Mouse (Mus musculus) forebrain, embryonic 15.5 days (tissue): ENCODE data around the gene Teddm3. TPM values are rescaled to one million over a fixed set of nuclear protein-coding genes. Genes with fewer than 3 reads are reported as not detected.
A peak's percentile ranks its signal among the peaks of the same experiment; 100 is the strongest.
"Not testable (repeated sequence)": the region's sequence is repeated elsewhere in the genome, so short reads cannot be mapped to it uniquely, and the experiment has no call there.

ENCODE experiments used
- ATAC-seq: fragments of 200-750 bp; cut with Nextera tagmentation; replicated peaks from 2 replicates; pipeline ENCODE4 v1.8.0; 2017; ENCODE audit warnings: mild to moderate bottlenecking, moderate TSS enrichment, moderate library complexity
- H3K27ac ChIP-seq: fragments of 300-500 bp; sonication (generic); replicated peaks from 2 replicates; pipeline ENCODE4 v1.5.1; 2015; ENCODE audit warnings: mild to moderate bottlenecking, inconsistent platforms
- H3K27me3 ChIP-seq: fragments of 300-500 bp; sonication (generic); 2 replicates; pipeline ENCODE4 v1.6.1; 2015; ENCODE audit warnings: inconsistent platforms
- H3K36me3 ChIP-seq: fragments of 300-500 bp; sonication (generic); 2 replicates; pipeline ENCODE4 v1.6.1; 2015; ENCODE audit warnings: mild to moderate bottlenecking, inconsistent platforms
- H3K4me1 ChIP-seq: fragments of 300-500 bp; sonication (generic); 2 replicates; pipeline ENCODE4 v1.6.1; 2015; ENCODE audit warnings: inconsistent platforms
- H3K4me2 ChIP-seq: fragments of 300-500 bp; sonication (generic); replicated peaks from 2 replicates; pipeline ENCODE4 v1.6.1; 2015; ENCODE audit warnings: mild to moderate bottlenecking, inconsistent platforms
- H3K4me3 ChIP-seq: fragments of 300-500 bp; sonication (generic); 2 replicates; pipeline ENCODE4 v1.5.1; 2015; ENCODE audit warnings: mild to moderate bottlenecking, inconsistent platforms
- H3K9ac ChIP-seq: fragments of 300-500 bp; sonication (generic); replicated peaks from 2 replicates; pipeline ENCODE4 v1.6.1; 2015; ENCODE audit warnings: mild to moderate bottlenecking, inconsistent platforms
- H3K9me3 ChIP-seq: fragments of 300-500 bp; sonication (generic); 2 replicates; pipeline ENCODE4 v1.6.1; 2016; ENCODE audit warnings: inconsistent platforms
- whole genome bisulfite sequencing: fragments of 180-500 bp; shearing (Covaris S2); methylation state at CpG from one replicate; pipeline ENCODE4 v1.1.7; 2015; ENCODE audit warnings: mixed read lengths; 5-methylcytosine and 5-hydroxymethylcytosine counted together
- polyA plus RNA-seq: library from polyadenylated mRNA; unstranded; fragments of >200 nt; fragmentation: Nextera tagmentation; extraction: Ambion mirVana; gene quantifications from 2 replicates; pipeline ENCODE4 v1.2.1, GENCODE M21; 2015

Gene Teddm3
- polyA plus RNA-seq, 1 experiment from 2014 or later: not detected

DNA sequence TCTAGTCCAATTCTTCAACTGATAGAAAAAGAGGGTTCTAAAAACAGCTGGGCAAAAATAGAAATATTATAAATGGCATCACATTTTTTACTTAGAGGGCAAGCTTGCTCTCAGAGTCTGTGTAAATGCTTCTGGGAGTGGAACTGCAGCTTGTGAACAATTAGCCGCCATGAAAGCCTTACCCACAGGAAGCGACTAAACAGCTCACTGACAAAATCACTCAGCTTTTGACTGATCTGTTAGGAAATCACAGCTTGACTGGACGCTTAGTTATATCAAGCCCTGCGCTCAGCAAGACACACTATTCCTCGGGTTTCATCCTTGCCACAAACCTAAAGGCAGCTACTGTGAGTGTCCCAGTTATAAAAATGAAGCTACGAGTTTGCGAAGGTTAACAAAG is 33.8 kb upstream of the Teddm3 start:
- peak overlapping the region; percentile 40 for H3K27ac ChIP-seq

DNA sequence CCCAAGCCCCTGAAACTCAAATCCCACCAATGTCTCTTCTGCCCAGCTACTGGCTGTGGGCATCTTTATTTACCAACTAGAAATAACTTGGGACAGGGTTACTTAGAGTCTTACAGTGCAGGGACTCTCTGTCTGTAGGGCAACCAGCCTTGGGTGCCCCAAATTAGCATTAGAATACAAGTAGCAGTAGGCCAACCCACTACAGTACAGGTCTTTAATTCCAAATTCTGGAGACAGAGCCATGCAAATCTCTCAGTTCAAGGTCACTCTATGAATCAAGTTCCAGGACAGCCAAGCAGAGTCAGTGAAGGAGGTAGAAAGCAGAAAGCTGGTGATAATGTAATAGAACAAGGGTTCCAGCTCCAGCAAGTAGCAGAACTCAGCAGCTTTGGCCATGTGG is 30.9 kb upstream of the Teddm3 start:
- Histone ChIP-seq H3K9me3 (no peaks in the 10 kb centered on the region), H3K36me3 (no peaks in the 10 kb centered on the region), H3K27ac (no peak overlapping the region), H3K27me3 (no peaks in the 10 kb centered on the region), H3K4me2 (no peak overlapping the region), H3K4me3 (no peak overlapping the region), H3K9ac (no peak overlapping the region), H3K4me1 (peaks cover 12% of the 10 kb centered on the region)
- no peak for ATAC-seq

More for the DNA sequence above, 33.8 kb upstream of the Teddm3 start:
- H3K4me2 ChIP-seq: no peak overlapping the region
- H3K4me1 ChIP-seq: peaks cover 12% of the 10 kb centered on the region
- no peak for ATAC-seq
- 38% methylated on average over 7 of the region's 7 CpGs for WGBS
- H3K9ac ChIP-seq: no peak overlapping the region
- no peaks in the 10 kb centered on the region for H3K9me3 ChIP-seq
- H3K27me3 ChIP-seq: no peaks in the 10 kb centered on the region
- no peak overlapping the region for H3K4me3 ChIP-seq
- H3K36me3 ChIP-seq: no peaks in the 10 kb centered on the region

GRCm38 (mm10) chr16:21182108-21182507 is 28.3 kb upstream of the Teddm3 start:
- no peaks in the 10 kb centered on the region for H3K36me3 ChIP-seq
- H3K4me1 ChIP-seq: peaks cover 5% of the 10 kb centered on the region
- H3K27me3 ChIP-seq: no peaks in the 10 kb centered on the region
- no peak for ATAC-seq
- no peaks in the 10 kb centered on the region for H3K9me3 ChIP-seq
- no peak overlapping the region for H3K4me3 ChIP-seq
- no peak overlapping the region for H3K27ac ChIP-seq
- no peak overlapping the region for H3K9ac ChIP-seq
- H3K4me2 ChIP-seq: no peak overlapping the region
- 86% methylated on average over 1 of the region's 1 CpGs for WGBS

DNA sequence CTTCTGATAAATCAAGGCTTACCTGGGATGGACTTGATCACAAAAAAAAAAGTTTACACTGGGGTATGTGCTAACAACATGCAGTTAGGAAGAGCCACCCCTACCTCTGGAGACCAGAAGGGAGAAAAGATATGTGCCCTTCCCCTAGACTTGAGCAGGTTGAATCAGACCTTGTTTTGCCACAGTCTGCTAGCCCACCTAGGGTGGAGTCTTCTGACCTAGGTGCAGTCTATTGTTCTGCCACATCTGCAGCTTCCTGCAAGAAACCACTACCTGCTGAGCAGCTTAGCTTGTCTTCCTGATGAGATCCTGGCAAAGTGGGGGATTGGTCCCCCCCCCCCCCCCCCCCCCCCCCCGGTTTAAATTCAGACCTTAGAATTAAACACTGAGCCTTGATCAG is 21.4 kb upstream of the Teddm3 start:
- Histone ChIP-seq H3K4me2 (no peak overlapping the region), H3K9ac (no peak overlapping the region), H3K36me3 (no peaks in the 10 kb centered on the region), H3K27me3 (no peaks in the 10 kb centered on the region), H3K9me3 (no peaks in the 10 kb centered on the region), H3K4me3 (no peak overlapping the region), H3K27ac (no peak overlapping the region), H3K4me1 (no peaks in the 10 kb centered on the region)
- no peak for ATAC-seq
- no CpG with 5 or more reads among the region's 1 CpGs for WGBS

DNA sequence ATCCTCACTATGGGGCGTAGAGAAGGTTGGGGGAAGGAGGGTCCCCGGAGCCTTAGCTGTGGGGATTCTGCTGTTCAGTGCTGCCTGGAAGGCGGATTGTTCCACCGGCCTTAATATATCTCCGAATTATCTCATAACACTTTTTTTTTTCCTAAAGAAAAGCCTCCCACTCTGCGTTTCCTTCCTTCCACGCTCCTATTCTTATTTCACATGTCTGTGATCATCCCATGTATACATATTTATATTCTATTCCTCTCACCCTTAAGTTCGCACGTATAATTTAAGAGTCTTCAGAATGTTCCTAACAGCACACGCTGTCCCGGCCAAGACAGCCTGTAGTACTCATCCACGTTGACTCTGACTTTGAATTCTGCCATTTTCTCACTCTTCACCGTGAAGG is 14.9 kb upstream of the Teddm3 start:
- Histone ChIP-seq H3K4me1 (no peaks in the 10 kb centered on the region), H3K4me3 (no peak overlapping the region), H3K9ac (no peak overlapping the region), H3K36me3 (no peaks in the 10 kb centered on the region), H3K9me3 (no peaks in the 10 kb centered on the region), H3K4me2 (no peak overlapping the region), H3K27me3 (no peaks in the 10 kb centered on the region), H3K27ac (no peak overlapping the region)
- 89% methylated on average over 13 of the region's 13 CpGs for WGBS
- ATAC-seq: no peak

- H3K4me2 ChIP-seq: not testable (repeated sequence)
- 18% methylated on average over 17 of the region's 19 CpGs for WGBS
- peak; percentile 82 for ATAC-seq
Observed at GRCm38 (mm10) chr16:21165343-21166220, 11.8 kb upstream of the Teddm3 start.

GRCm38 (mm10) chr16:21163423-21163822 is 9.6 kb upstream of the Teddm3 start:
- not testable (repeated sequence) for H3K4me3 ChIP-seq, H3K36me3 ChIP-seq, H3K9ac ChIP-seq, ATAC-seq, H3K9me3 ChIP-seq, H3K4me1 ChIP-seq, H3K27me3 ChIP-seq, H3K27ac ChIP-seq, H3K4me2 ChIP-seq
- WGBS: 89% methylated on average over 3 of the region's 3 CpGs

More at GRCm38 (mm10) chr16:21165343-21166220, 11.8 kb upstream of the Teddm3 start:
- H3K4me1 ChIP-seq, H3K9ac ChIP-seq, H3K36me3 ChIP-seq, H3K9me3 ChIP-seq, H3K4me3 ChIP-seq, H3K27me3 ChIP-seq, H3K27ac ChIP-seq: not testable (repeated sequence)

DNA sequence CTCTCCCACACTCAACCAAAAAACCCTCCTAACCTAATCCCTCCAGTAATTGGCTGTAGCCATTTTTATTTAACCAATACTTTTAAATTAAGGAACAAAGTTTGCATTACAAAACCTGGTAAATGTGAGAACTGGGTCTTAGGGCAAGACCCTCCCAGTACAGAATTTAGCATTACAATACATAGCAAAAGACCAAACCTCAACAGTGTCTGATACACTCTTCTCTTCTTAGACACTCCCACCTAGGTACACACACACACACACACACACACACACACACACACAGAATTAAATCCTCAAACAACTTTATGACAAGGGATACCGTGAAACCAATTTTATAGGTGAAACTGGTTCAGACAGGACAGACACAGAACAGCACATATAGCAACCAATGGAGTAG is 5.4 kb upstream of the Teddm3 start:
- H3K9ac ChIP-seq, H3K4me2 ChIP-seq, H3K4me1 ChIP-seq, H3K36me3 ChIP-seq, H3K9me3 ChIP-seq, H3K27ac ChIP-seq, H3K27me3 ChIP-seq, ATAC-seq, H3K4me3 ChIP-seq: not testable (repeated sequence)
- 97% methylated on average over 1 of the region's 1 CpGs for WGBS

- H3K9ac ChIP-seq, H3K9me3 ChIP-seq, H3K4me1 ChIP-seq, ATAC-seq, H3K36me3 ChIP-seq, H3K27me3 ChIP-seq, H3K27ac ChIP-seq, H3K4me2 ChIP-seq, H3K4me3 ChIP-seq: not testable (repeated sequence)
Observed at GRCm38 (mm10) chr16:21156261-21156660, 2.5 kb upstream of the Teddm3 start.

DNA sequence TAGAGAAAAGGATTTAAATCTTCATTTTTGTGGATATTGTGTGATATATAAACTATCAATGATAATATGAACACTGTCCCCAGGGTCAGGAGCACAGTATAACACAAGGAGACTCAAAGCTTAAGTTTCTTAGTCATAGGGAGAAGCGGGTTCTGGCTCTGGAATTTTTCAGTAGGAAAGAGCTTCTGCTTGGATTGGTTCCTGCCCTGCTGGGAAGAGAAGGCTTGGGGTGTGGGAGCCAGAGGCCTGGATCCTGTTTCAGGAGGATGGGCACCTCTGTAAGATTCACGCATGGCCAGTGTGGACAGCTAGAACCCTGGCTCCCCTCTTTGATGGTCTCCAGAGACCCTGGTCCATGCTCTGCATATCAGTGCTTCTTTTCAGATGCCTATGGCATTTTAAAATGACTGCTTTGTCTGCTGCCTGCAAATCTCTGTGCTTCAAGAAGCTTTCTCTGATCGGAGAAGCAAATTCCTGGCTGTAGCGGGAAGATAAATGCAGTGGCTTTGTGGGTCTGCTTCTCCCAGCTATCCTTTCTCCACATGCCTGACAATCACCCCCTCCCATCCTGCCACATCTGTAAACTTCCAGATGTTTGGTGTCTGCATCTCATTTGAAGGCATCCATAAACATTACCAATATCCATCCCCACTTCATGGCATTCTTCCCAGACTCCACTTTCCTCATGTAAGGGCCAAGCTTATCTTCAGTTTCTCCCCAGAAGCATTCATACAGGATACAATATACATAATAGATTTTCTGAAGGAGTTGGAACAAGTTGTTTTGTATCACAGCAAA is 2.0 kb downstream of the Teddm3 start:
- H3K4me3 ChIP-seq: no peak overlapping the region
- no peaks in the 10 kb centered on the region for H3K36me3 ChIP-seq
- H3K9ac ChIP-seq: no peak overlapping the region
- no peak overlapping the region for H3K27ac ChIP-seq
- no peak overlapping the region for H3K4me2 ChIP-seq
- H3K9me3 ChIP-seq: no peaks in the 10 kb centered on the region
- no peak for ATAC-seq
- 72% methylated on average over 4 of the region's 4 CpGs for WGBS
- no peaks in the 10 kb centered on the region for H3K4me1 ChIP-seq
- H3K27me3 ChIP-seq: no peaks in the 10 kb centered on the region

GRCm38 (mm10) chr16:21149896-21150295 is 3.9 kb downstream of the Teddm3 start:
- Histone ChIP-seq H3K4me3 (no peak overlapping the region), H3K9me3 (no peaks in the 10 kb centered on the region), H3K4me1 (no peaks in the 10 kb centered on the region), H3K4me2 (no peak overlapping the region), H3K36me3 (no peaks in the 10 kb centered on the region), H3K9ac (no peak overlapping the region), H3K27me3 (no peaks in the 10 kb centered on the region), H3K27ac (no peak overlapping the region)
- ATAC-seq: no peak

DNA sequence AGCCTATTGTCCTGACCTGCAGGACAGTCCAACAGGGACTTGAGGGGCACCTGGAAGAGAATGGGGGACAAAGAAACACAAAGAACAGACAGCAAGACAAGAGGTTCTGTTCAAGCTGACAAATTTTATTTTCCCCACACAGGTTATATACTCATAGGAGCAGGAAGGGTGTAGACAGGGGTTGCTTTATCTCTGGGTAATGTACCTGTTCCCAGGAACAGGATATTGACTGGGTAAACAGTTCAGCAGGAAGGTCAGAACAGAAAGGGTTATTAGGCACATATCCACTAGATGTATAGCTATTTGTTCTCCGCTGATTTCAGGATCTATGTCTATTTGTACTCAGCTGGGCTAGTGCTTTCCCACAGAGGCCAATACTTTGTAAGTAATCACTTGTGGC is 5.3 kb downstream of the Teddm3 start:
- not testable (repeated sequence) for H3K4me2 ChIP-seq, H3K27ac ChIP-seq, H3K4me3 ChIP-seq, H3K4me1 ChIP-seq, ATAC-seq, H3K9ac ChIP-seq, H3K36me3 ChIP-seq, H3K9me3 ChIP-seq, H3K27me3 ChIP-seq
- 85% methylated on average over 1 of the region's 1 CpGs for whole genome bisulfite sequencing
